Mouse (Mus musculus) bone marrow macrophage, adult 2 months (primary cell): Measurements from ENCODE around the gene B4galt3.

Experiments used
- CTCF ChIP-seq: IDR thresholded peaks from 2 replicates; pipeline ENCODE4 v1.5.1; 2012; ENCODE audit warnings: low read depth, mild to moderate bottlenecking, low read length, moderate library complexity
- POLR2A ChIP-seq: IDR thresholded peaks from 2 replicates; pipeline ENCODE4 v1.6.1; 2012; ENCODE audit warnings: mild to moderate bottlenecking, low read depth, low read length, borderline replicate concordance

GRCm38 (mm10) chr1:171223168-171223567, 47.0 kb upstream of the B4galt3 start:
- TF ChIP-seq CTCF (no peak), POLR2A (no peak)
